Mouse (Mus musculus) small intestine, adult 2 months (tissue): ENCODE data around the gene Zbtb8os.

ENCODE experiments used
- CTCF ChIP-seq: fragments of 200-500 bp; IDR thresholded peaks from 2 replicates; pipeline ENCODE4 v1.5.1; 2012; ENCODE audit warnings: low read depth, mild to moderate bottlenecking, control low read depth, inconsistent platforms, low read length, moderate library complexity, mixed read lengths; ENCODE audit not compliant: insufficient replicate concordance, insufficient read length; ENCODE audit errors: extremely low read depth
- POLR2A ChIP-seq: fragments of 200-500 bp; IDR thresholded peaks from 2 replicates; pipeline ENCODE4 v1.6.1; 2012; ENCODE audit warnings: low read depth, mild to moderate bottlenecking, control low read depth, inconsistent platforms, low read length, moderate library complexity

DNA sequence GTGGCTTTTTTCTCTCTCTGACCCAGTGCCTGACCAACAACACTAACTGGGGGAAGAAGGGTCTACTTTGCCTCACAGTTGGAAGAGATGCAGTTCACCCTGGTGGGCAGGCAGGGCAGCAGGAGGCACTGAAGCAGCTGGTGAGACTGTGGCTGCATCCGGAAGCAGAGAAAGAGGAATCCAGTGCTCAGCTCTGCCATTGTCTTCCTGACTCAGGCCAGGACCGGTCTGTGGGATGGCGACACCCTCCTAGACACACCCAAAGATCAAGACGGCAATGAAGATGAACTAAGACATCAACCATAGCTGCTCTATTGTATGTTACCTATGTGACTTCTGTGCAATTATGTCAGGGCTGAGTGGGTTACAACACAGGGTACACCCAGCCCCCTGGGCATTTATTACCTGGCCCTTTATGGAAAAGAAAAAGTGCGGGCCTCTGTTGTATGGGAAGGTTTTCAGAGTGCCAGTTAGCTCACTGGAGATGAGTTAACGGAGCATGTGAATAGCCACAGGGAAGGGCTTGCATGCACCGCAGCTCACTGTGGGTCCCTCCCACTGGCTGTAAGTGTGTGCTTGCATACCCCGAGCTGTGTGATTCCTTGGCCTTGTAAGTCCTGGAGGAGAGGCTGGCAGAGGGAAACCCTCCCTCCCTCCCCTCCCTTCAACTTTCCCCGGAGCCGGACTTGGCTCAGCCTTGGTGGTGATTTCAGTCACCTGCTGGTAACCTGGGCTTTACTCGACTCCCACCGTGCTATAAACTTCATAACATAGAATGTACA lies 58.8 kb downstream of the Zbtb8os start:
- TF ChIP-seq CTCF: no peak
- no peak for TF ChIP-seq POLR2A
